Mouse (Mus musculus) cerebellum, adult 2 months (tissue): ENCODE results near the gene Atxn3. TPM values are rescaled to one million over a fixed set of nuclear protein-coding genes. Genes with fewer than 3 reads are reported as not detected.
"Not testable (repeated sequence)": the region's sequence is repeated elsewhere in the genome, so short reads cannot be mapped to it uniquely, and the experiment has no call there.

ENCODE experiments used
- DNase-seq, 2 experiments: peaks; one replicate each; pipeline ENCODE4 v3.0.0; 2021
- H3K27ac ChIP-seq: fragments of 200-500 bp; 2 replicates; pipeline ENCODE4 v1.5.1; 2012; ENCODE audit warnings: low read length, control low read depth, inconsistent platforms; ENCODE audit not compliant: insufficient read depth
- H3K27me3 ChIP-seq: fragments of 200-500 bp; 2 replicates; pipeline ENCODE4 v1.6.1; 2012; ENCODE audit warnings: inconsistent platforms, mild to moderate bottlenecking, low read length, moderate library complexity; ENCODE audit not compliant: control insufficient read depth, insufficient read depth
- H3K4me1 ChIP-seq: fragments of 200-500 bp; 2 replicates; pipeline ENCODE4 v1.6.1; 2011; ENCODE audit warnings: low read length; ENCODE audit not compliant: control insufficient read depth, insufficient read depth
- H3K4me3 ChIP-seq: fragments of 200-500 bp; replicated peaks from 2 replicates; pipeline ENCODE3; 2011; ENCODE audit warnings: mild to moderate bottlenecking, low read depth, low read length, control low read depth; ENCODE audit not compliant: insufficient read depth
- CTCF ChIP-seq: fragments of 200-500 bp; IDR thresholded peaks from 2 replicates; pipeline ENCODE4 v1.5.1; 2011; ENCODE audit warnings: low read depth, mild to moderate bottlenecking, control low read depth, low read length, moderate library complexity, borderline replicate concordance; ENCODE audit not compliant: insufficient read depth
- POLR2A ChIP-seq: fragments of 200-500 bp; IDR thresholded peaks from 2 replicates; pipeline ENCODE4 v1.6.1; 2011; ENCODE audit warnings: low read length, control low read depth, borderline replicate concordance; ENCODE audit not compliant: insufficient read depth
- WGBS: fragments of 180-500 bp; shearing (Covaris S2); methylation state at CpG from one replicate; pipeline ENCODE4 v1.1.7; 2018; 5-methylcytosine and 5-hydroxymethylcytosine counted together
- polyA plus RNA-seq: library from polyadenylated mRNA; depleted of rRNA; stranded (reverse); fragments of >200 nt; gene quantifications from 2 replicates; pipeline ENCODE4 v1.2.3, GENCODE M21; 2012

Atxn3 gene
- polyA plus RNA-seq, 1 experiment, result 13.3 TPM

DNA sequence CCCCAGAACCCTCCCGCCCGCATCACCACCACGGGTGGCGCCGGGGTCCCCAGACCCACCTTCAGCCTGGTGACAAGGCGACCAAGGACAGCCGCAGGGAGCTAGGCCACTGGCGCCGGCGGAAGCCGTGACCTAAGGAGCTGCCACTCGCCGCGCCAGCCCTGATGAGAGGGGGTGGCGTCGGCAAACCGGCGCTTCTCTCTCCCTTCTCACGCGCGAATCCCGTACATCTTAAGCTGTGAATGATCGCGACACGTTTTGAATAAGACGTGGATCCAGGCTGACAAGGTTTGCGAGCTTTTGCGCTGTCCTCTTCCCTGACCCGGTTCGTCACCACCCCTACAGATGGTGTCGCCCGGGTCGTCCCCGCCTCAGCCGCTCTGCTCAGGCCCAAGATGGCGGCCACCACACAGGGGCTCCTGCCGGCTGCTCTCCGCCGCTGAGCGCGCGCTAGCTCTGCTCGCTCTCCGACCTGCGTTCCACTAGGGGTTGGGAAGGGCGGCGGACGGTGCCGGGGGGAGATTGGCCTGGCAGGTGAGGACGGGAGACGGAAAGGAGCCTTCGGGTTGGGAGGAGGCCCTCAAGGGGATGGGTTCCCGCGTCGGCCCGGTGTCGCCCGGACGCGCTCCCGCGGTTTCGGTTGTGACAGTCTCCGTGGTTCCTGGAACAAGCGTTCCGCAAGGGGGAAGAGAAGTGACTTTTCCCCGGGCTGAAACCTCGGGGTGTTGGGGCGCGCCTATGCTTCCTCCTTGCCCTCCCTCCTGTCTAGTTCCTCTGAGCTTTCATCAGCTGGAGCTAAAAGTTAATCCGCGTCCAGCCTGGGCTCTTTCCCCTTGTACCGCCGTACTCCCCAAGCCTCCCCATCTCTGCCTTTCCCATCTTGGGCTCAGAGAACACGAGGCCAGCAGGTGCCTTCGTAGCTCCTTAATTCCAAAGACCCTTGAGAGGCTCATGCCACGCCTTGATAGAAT lies 17.8 kb upstream of the Atxn3 start, which contains the start of gene Cpsf2:
Cpsf2 (plus strand) TSS at position 388 of the 971 bp plus-strand sequence.
- H3K27me3 ChIP-seq, result no peaks in the 10 kb centered on the region
- peak within 1 kb of the TSS; percentile 100 for H3K27ac ChIP-seq
- under 1% methylated on average over 77 of the region's 77 CpGs for WGBS
- H3K4me3 ChIP-seq, result peak within 1 kb of the TSS; percentile 97
- DNase-seq, result peak; percentile 84 to 94
- no peak for TF ChIP-seq CTCF
- TF ChIP-seq POLR2A, result peak; percentile 72
- peaks cover 6% of the 10 kb centered on the region for H3K4me1 ChIP-seq

DNA sequence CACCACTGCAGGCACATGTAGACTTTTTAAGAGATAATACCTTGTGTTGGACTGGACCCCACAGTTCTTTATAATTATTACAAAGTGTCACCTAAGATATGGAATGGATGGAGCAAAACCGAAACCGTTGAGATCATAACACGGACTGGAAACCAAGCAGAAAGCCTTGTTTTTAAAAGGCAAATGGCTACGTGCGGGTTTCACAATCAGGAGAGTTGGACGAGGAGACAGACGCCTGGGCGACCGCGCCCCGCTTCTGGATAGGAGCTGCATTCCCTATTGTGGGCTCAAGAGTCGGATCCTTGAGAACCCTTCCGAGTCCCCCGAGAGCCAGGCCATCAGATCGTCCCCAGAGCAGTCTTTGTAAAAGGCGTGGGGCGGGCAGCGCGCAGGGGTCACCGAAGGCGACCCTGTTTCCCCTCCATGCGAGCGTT lies 17.1 kb upstream of the Atxn3 start:
- peaks cover 6% of the 10 kb centered on the region for H3K4me1 ChIP-seq
- 1% methylated on average over 23 of the region's 23 CpGs for WGBS
- H3K27ac ChIP-seq, result peak overlapping the region; percentile 100
- H3K4me3 ChIP-seq, result peak overlapping the region; percentile 97
- H3K27me3 ChIP-seq, result no peaks in the 10 kb centered on the region
- DNase-seq, result no peak
- TF ChIP-seq CTCF (no peak), POLR2A (no peak)

DNA sequence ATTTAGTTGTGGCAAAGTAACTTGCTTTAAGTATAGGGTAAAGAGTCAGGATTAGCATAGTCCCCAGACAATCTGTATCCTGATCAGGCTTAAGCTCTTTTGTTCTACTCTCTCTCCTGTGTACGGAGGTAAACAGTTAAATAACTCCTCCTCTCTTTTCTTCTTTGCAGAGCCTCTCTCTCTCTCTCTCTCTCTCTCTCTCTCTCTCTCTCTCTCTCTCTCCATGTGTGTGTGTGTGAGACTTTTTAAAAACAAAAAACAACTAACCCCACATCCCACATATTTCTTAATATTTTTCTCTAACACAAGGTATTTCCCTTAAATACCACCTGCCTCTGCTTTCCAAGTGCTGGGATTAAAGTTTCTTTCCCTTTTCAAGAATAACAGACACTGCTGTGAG lies 16.5 kb upstream of the Atxn3 start:
- H3K4me1 ChIP-seq, result peaks cover 6% of the 10 kb centered on the region
- DNase-seq, result no peak
- no peaks in the 10 kb centered on the region for H3K27me3 ChIP-seq
- 0% methylated on average over 1 of the region's 1 CpGs for WGBS
- H3K27ac ChIP-seq, result no peak overlapping the region
- H3K4me3 ChIP-seq, result peak overlapping the region; percentile 97
- TF ChIP-seq CTCF (no peak), POLR2A (no peak)

DNA sequence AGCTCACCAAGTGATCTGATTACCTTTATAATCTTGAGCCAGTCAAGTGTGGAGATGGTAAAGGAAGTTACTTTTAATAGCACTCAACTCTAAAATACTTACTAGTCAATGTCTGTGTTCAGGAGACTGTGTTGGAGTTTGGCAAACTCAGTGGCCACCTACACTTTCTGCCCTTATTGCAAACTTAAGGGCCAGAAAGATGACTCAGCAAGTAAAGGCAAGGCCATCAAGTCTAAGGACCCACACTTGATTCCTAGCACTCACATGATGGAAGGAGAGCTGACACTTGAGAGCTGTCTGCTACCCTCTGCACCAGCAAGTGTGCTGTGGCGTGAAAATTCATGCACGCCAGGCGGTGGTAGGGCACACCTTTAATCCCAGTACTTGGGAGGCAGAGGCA lies 14.2 kb upstream of the Atxn3 start:
- Histone ChIP-seq H3K27ac (no peak overlapping the region), H3K4me3 (no peak overlapping the region), H3K27me3 (no peaks in the 10 kb centered on the region), H3K4me1 (peaks cover 6% of the 10 kb centered on the region)
- WGBS, result 91% methylated on average over 3 of the region's 3 CpGs
- TF ChIP-seq CTCF (no peak), POLR2A (no peak)
- no peak for DNase-seq

DNA sequence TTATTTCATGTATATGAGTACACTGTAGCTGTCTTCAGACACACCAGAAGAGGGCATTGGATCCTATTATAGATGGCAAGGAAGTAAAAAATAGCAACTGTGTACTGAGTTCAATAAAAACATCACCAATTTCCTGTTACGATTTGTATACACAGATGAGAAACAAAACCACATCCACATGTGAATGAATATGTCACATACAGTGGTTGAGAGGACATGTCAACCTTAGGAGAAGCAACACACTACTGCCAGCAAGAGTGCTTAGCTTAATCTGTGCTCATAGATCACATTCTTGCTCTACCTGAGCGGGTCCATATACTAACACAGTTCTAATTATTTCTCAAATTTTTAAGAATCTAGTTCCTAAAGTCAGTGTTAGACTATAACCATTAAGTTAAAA lies 13.3 kb upstream of the Atxn3 start:
- H3K27ac ChIP-seq, result no peak overlapping the region
- DNase-seq, result no peak
- H3K27me3 ChIP-seq, result no peaks in the 10 kb centered on the region
- TF ChIP-seq POLR2A (no peak), CTCF (no peak)
- WGBS, result 91% methylated on average over 2 of the region's 2 CpGs
- H3K4me3 ChIP-seq, result no peak overlapping the region
- H3K4me1 ChIP-seq, result peaks cover 3% of the 10 kb centered on the region; the same call in 1 of the 2 replicates

DNA sequence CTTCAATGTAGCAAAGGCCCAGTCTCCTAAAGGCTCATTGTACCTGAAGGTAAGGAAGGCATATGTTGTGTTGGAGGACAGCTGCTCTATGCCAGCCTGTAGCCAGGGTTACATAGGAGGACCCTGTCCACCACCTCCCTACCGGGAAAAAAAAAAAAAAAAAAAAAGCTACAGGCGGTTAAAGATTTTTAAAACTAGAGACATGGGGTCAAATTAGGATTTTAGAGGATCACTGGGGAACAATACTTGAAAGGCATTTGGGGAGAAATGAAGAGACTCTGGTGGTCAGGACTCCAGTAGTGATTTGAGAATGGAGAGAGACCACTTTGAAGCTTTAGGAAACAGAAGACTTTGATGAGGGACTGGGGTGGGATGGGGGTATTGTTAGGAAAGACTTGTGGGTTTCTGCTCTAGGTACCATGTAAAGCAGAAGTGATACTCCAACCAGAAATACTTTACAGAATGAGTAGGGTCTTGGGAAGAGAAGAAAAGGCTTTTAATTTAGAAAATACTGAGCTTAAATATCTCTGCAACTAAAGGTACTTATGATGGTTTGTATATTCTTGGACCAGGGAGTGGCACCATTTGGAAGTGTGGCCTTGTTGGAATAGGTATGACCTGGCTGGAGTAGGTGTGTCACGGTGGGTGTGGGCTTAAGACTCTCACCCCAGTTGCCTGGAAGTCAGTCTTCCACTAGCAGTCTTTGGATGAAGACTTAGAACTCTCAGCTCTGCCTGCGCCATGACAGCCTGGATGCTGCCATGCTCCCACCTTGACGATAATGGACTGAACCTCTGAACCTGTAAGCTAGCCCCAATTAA lies 1.1 kb upstream of the Atxn3 start:
- DNase-seq, H3K4me3 ChIP-seq: not testable (repeated sequence)

DNA sequence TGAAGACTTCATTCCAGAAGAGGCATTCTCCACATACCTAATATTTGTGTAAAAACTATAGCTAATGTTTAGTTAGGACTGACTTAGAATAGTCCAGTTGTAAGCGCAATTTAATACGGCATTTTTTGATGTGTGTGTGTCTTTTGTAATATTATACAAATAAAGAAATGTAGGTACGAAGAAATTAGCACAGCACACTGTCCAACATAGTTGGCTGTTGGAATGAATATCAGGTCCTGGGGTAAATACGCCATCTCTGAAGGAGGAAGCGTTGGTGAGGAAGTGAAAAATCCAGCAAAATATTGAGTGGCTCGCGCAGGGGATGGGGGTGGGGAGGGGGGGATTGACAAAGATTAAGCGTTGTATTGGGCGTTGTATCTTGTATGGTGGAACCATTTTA lies 510 bp upstream of the Atxn3 start:
- Histone ChIP-seq H3K27ac (no peak overlapping the region), H3K27me3 (no peaks in the 10 kb centered on the region), H3K4me3 (peak overlapping the region; percentile 33), H3K4me1 (peaks cover 3% of the 10 kb centered on the region; the same call in 1 of the 2 replicates)
- WGBS, result 54% methylated on average over 9 of the region's 9 CpGs
- TF ChIP-seq CTCF (no peak), POLR2A (no peak)
- DNase-seq, result no peak

More for the DNA sequence above, 1.1 kb upstream of the Atxn3 start:
- H3K27ac ChIP-seq, H3K4me1 ChIP-seq, H3K27me3 ChIP-seq: not testable (repeated sequence)
- 93% methylated on average over 5 of the region's 5 CpGs for WGBS
